Mouse (Mus musculus): ENCODE results near the gene Aig1.

Aig1 gene

DNA sequence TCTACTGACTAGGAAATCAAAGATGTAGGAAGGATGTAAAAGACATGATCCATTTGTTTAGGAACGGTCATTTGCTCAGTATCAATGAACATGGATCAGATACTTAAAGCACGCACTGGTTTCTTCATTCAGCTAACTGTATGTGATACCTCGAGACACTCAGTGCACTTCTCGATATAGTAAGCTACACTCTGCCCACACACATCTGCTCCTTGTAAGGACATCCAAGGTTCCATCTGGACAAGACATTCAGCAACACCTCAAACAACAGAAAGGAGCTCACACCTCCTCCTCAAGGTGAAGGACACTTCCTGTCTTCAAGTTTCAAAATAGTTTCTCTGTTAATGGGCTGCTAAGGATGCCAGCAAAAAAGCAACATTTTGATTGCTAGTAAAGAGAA is 23.9 kb downstream of the Aig1 start:
- DNase-seq = no peak

DNA sequence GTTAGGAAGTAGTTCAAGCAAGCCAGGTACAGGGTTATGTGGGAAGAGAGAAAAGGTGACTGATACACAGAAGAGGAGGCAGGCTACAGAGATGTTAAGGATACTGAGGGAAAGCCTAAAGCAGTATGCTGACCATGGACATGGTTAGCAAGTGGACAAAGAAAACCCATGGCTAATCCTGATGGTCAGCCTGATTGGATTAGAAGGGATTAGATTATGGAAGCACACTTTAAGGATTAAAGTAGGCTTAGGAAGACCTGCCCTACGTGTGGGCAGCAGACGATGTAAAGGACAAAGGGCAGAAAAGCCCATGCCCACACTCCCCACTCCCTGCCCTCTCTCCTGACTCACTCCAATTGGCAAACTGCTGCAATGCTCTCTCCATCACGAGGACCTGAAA is 25.0 kb downstream of the Aig1 start:
- DNase-seq = no peak

DNA sequence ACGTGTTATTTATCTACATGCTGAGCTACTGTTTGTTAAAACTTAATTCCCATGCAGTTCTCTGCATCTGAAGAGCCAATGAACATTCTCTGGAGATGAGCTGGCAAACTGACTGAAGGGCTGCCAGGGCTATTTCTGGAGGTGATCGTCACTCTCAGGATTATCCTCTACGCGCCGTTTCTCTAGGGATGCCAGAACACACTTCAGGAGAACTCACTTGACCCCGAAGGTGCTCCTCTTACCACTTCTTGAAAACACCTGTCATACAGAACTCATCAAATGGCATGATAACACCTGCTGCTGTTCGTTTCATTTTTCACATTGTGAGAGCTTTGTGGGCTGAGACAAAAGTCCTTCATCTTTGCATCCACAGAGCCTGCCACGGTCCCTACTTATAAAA is 25.9 kb downstream of the Aig1 start:
- DNase-seq = no peak

DNA sequence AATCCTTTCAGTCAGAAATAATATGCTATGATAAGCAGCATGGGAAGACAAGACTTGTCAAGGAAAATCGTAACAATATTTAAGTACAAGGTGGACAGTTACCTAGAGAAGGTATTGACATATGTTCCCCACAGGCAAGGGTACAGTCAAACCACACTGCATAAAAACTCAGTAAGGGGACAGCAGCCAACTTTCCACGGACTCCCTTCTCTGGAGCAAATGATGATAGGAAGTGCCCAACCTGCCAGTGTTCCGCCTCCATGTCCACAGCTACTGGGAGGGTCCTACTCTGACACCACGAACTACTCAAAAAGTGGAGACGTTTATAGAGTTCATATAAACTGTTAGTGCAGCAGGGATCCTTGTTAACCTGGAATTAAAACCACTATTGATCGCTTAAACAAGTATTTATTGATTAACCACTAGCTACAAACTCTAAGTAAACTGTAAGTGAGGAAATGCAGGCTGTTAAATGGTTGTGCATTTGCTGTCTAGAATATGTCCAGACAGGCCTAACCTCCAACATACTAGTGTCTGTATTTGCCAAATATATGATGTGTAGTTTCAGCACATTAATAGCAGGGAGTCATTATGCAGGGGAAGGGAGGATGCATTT is 30.2 kb downstream of the Aig1 start:
- no peak for DNase-seq

DNA sequence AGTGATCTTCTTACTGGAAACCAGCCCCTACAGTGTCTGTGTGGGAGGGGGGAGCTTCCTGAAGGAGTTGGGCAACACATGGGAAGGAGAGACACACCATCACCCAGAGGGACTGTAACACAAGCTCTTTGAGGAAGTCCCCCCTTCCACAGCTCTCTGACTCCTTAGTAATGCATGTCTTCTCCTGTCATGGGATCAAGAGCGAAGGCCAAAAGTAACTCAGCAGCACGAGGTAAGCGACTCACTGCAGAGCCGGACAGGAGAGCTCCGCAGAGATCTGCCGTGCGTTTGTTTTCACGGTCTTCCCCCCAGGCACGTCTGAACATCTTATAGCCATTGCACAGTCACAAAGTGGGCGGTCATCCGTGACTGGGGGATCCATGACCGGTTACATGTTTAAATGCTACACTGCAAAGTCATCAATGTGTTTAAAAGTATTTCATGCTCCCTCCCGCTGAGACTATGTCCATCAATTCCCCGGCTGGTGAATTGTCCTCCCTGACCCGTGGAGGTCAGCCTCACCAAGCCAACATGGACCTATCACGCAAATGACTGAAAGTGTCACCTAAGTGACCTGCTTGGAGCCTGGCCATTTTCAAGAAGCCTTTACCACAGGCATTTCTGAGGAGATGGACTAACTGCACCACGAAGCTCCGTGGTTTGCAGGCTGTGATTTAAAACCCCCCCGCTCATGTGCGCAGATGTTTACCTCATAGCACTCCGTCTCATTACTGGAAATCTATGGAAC is 30.9 kb downstream of the Aig1 start:
- no peak for DNase-seq

DNA sequence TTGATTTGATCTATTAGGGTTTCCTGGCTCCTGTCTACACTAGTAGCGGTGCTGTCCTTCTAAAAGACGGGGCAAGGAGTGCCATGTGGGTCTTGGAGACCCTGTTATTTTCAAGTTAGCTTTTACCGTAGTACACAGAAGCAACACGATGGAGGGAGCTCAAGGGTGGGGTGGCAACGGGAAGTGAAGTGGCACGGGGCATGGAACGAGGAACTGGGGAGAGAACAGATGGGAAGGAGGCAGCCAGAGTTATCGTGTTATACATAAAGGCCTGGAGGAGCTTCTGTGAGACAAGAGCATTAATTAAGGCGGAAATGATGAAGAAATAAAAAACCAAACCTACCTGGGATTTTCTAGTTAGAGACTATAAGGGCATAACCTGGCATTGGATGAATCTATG is 31.8 kb downstream of the Aig1 start:
- DNase-seq = no peak

DNA sequence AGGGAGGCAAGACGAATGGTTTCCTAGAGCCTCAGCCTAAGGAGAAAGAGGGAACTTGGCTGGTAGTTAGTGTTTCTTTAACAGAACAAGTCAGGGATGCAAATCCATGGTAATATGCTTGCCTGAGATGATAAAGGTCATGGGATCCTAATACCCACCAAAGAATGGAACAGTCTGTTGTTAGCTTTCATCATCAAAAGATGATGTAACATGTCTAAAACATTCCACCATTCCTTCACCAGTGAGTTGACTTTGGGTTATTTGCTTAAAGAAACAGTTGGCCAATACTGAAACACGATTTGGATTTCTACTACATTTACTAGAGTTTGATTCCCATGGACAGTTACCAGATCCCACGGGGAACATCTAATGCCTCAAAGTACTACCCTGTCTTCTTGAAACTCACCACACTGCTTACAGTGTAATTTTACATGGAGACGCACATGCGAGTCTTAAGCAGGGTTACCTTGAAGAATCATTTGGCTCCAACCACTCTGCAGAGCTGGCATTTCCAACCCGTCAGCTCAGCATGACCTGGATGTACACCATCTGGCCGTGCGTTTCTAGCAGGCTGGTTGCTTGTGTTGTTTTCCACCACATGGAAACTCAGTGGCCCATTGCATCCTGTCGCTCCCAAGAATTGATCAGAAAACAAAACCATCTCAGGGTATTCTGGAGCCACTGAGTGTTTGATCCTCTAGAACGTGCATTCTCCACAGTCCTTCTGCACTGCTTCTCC is 32.9 kb downstream of the Aig1 start:
- DNase-seq = no peak

DNA sequence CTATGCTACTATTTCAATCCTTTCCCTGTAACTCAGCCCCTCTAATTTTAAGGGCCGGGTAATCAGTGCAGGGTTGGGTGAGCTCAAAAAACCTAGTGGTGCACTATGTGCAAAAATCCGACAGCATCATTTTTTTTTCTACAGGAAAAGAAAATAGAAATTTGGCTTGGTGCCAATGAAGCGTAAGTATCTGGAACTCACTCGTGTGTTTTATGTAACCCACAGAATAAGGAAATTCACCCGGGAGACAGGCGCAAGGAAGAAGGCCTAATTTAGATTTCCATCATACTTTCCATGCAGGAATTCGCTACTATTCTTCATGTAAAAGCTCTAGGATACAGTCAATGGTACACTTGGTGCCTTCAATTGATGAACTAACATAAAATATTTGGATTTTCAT is 34.7 kb downstream of the Aig1 start:
- DNase-seq = no peak

DNA sequence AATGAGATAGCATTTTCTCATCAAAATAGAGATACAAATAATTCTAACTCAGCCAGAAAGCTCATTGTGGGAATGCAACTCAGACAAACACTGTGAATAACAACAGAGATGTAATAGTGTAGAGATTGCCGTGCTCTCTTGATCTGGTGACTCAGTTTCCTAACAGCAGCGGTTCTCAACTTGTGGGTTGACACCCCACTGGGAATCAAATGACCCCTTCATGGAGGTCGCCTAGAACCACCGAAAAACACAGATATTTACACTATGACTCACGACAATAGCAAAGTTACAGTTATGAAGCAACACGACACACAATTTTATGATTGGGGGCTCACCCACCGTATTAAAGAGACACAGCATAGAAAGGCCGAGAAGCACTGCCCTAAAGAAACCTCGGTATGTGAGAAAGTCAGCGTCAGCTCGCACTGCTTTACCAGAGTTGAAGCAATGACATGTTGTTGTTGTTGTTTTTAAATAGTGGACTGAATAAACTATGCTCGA is 35.7 kb downstream of the Aig1 start:
- no peak for DNase-seq

DNA sequence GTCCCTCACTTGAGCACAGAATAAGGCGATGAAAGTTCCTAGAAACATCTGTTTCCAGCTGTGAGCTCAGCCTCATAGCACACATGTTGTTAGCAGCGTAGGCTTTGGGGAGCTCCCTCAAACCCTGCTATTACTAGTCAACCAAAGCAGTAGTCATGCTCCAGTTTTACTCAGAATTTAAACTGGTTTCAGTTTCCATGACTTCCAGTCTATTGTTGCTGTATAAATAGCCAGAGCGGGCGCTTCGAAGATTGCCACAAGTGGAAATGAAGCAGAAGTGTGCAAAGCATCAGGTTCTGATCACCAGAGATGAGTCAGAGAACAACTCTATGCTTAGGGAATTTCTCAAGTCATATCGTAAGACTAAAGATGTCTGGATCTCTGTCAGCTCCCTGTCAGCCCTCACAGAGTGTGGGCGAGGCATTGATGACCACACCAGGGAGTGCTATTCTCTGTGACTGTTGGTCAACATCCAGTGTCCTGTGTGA is 36.2 kb downstream of the Aig1 start:
- peak; percentile 33 to 34 for DNase-seq

DNA sequence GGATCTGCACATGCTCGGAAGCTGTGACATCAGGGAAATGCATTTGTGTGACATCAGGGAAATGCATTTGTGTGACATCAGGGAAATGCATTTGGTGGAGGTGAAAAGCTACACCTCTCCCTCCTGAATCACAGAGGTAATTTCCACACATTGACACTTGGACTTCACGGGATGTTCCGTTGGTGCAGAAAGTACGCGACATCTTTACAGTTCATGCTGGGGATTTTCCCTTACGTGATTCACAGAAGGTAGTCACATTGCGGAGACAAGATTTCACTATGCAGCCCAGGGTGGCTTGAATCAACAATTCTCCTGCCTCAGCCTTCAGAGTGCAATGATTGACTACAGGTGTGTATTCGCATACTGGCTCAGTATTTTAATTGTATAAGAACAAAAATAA is 41.6 kb downstream of the Aig1 start:
- no peak for DNase-seq

DNA sequence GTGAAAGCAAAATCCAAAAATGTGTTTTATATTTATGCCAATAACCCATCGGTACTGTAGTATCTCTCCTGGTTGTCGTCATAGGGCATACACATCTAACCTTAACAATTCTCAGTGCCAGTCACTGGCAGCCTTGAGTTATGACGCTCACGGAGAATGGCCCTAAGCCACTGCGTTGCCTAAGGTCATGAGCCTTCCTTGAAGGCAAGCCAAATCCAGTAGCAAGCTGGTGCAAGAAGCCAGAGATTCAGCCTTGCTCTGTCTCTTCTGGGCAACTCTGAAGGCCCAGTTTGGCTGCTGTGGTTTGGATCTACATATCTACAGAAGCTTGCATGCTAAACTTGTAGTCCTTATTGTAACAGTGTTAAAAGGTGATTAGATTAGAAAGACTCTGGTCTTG is 55.2 kb downstream of the Aig1 start:
- no peak for DNase-seq

DNA sequence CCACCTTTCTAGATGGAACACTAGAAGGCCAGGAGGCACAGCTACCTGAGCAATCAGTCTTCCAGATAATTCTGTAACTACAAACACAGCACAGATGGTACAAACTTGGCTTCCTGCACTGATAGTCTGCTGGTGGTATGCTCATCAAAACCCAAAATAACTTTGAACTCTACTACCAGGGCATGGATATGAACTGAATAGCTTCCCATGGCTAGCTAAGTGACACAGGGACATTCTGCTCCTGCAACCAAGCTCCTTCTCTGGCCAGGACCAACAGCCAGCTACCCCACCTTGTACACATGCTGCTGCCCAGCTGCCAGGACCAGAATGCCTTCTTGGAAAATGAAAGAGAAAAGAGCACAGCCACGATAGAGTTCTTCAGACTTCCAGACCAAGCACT is 60.5 kb downstream of the Aig1 start:
- DNase-seq = no peak

DNA sequence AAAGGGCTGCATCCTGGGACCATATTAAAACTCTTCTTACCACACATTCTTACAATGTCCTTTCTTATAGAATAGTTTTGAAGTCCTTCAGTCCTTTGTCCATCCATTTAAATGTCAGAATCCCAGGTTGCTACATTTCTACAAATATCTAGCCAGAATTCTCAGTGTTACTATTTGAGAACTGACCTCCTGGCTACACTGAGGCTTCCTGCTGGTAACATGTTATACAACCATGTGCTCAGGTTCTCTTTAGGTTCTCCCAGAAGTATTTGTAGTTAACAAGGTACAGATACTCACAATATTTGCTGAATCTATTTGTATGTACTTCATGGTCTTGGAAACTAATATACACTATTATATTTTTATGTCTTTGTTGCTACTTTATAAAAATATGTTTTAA is 62.0 kb downstream of the Aig1 start:
- no peak for DNase-seq

DNA sequence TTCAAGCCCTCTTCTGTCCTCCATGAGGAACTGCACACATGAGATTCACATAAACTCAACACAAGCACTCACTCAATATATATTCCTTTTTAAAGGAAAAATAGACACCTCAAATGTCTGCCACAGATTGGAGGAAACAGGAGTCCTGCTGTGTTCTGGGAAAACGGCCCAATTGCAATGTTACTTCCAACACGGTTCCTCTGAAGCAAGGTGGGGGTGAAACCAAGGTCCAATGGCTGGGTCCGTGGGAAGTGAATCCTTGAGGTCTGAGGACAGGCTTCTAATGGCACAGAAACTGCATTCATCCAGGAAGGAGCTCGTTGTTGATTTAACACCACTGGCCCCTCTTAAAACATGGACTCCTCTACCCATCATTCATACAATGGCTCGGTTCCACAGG is 67.5 kb downstream of the Aig1 start:
- no peak for DNase-seq

DNA sequence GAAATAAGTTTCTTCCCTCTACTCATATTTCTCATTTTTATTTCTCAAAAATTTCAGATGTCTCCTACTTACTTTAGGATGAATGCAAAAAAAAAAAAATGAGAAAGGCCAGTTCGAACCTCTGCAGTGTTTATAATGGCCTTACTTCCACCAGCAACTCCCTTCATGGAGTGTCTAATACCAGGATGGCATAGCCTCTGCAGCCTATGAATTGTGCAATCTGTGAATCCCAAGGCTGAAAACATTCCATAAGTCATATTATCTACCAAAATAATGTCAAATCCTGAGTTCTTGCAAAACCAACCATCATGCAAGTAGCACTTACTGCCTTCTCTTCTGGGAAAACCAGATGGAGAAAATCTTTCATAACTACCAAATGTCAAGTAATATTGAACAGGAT is 75.3 kb downstream of the Aig1 start:
- no peak for DNase-seq

DNA sequence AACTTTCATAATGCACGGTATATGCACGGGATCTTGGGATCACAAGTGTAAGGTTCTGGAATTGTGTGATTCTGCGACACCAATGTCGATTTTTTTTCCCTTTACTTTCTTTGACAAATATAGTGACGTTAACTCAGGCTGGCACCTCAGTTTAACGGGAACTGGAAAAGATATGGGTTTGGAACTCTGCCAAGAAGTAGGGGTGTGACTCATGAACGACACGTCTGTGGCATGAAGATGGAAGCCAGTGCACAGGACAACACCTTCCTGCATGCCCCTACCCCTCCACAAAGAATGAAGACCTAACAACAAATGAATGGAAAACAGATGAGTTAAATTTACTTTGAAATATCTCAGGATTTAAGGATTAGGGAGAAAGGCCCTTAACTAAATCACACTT is 76.0 kb downstream of the Aig1 start:
- DNase-seq = peak in 1 of 2 experiments; percentile 11

DNA sequence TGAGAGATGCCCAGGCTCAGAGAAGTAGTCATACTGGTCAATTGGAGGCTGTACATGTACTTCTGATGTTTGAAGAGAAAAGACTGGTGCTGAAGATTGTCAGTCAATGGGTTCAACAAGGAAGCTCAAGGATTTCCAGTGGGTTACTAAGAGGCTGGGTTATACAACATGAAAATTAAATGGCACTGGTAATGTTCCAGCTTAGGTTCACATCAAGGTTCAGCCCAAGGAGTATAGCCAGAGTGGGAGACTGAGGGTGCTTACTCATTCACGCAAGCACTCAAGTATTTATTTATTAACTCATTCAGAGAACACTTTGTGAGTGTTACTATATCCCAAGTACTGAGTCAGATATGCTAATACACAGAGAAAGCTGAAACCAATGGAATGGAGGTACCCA is 79.2 kb downstream of the Aig1 start:
- peak in 1 of 2 experiments; percentile 21 for DNase-seq

DNA sequence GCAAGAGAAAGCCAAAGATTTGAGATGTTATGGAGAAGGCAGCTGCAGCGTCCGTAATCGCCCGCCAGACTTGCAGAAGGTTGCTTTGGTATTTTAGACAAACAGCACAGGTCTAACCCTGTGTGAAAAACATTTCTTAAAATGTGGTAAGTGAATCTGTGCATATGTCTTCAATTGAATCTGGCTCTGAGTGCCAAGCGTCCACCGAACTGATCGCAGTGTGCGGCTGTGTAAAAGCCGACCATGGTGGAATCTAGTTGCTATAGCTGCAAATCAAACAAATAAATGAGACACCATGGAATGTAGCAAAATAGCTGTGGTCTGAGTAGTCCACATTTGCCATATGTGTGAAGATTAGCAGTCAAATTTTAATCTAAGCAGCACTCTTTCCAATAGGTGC is 80.7 kb downstream of the Aig1 start:
- no peak for DNase-seq

DNA sequence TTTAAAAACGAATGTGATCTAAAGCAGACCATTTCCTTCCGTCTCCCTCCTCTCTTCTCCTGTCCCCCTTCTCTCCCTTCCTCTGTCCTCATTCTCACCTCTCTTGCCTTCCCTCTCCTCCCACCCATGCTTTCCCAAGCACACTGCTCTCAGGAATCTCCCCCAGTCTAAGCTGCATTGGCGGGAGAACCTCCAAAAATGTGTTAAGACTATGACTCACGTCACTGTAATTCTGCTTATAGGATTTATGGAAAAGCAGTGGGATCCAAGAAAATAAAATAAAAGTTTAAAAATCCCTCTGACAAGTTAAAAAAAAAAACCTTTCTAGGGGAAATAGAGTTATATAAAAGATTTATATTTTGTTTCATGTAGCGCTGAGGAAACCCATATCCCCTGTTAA is 86.0 kb downstream of the Aig1 start:
- no peak for DNase-seq

DNA sequence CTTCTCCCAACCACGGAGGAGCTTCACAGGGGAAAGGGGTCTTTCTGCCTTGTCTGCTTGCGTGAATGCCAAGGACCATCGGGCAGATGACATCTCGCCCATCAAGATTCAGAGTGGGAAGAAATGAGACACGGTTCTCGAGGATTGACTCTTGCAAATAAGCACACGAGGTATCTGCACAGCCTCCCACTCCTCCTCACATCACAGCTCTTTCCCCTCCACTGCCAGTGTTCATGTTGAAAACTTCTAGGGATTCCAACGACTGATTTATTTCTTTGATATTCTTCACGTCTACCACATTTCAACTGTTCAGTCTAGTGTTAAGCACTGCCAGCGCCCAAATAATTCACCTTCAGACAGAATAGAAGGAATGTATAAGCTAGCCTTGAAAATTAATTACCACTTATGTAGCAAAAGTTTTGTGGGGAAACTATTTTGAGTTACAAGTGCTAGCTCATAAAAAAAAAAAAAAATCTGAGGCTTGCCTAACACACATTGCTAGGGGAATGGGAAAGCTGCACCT is 86.5 kb downstream of the Aig1 start:
- no peak for DNase-seq

DNA sequence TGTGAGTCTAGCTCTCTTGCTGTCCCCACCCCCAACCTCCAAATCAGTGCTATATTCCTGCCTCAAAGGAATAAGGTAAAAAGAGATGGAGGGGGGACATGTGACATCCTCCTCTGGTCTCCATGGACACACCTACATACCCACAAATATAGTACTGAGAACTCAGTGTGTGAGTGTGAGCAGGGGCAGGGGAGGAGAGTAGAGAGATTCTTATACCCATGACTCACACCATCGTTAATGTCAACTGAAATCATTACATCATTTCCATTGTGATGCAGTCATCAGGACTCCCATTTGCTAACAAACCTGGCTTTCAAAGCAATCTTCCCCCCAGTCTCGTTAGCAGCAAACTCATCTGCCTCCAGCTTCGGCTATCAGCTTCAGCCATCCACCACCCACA is 92.8 kb downstream of the Aig1 start:
- no peak for DNase-seq

DNA sequence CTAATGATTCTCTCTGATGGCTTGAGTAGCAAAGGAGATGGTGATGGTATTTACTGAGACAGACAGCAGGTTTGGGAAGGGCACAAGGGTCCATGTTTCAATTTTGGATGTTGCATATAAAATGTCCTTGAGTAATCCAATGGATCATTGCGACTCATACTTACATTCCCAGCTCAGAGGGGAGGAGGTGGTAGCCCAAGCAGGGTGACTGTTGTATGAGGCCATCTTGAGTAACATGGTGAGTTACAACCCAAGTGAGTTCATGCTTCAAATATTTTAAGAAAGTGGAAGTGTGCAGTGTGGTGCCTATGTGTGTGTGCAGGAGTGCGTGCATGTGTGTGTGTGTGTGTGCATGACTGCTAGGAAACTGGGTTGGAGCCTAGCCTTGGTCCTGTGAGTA is 93.4 kb downstream of the Aig1 start:
- no peak for DNase-seq

DNA sequence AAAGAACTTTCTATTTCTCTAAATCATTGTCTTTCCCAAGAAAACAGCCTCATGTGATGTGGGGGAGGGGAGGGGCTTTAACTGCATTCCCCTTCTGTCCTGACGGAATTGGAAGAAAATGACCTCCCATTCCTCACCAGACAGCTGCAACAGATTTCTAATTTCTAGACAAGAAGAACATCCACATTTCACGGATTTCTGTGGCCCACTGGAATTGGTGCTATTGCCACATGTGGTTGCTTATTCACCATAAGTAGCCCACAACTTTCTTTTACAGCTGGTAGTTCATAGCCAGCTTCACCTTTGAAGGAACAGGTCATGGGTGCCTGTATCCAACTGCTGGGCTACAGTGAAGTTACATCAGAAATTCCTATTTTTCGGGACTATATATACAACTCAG is 93.9 kb downstream of the Aig1 start:
- DNase-seq = no peak

All from lung, adult 18-20 months (tissue).